ENCODE assay signal across 8 mouse cellular contexts in genomic region chr6:115791842-115792686, GRCm38 (mm10). TPM values are rescaled to one million over a fixed set of nuclear protein-coding genes. Genes with fewer than 3 reads are reported as not detected.
DNase-seq lines count a peak whose midpoint lies in the region; ATAC-seq and TF ChIP-seq lines count a peak whose summit lies in the region.

No protein-coding gene starts in this region.

- no peak overlapping the region for H3K4me2 ChIP-seq in embryonic facial prominence, embryonic 12.5 days (replicated peaks)
- no peak overlapping the region for H3K4me2 ChIP-seq in heart, embryonic 14.5 days (ENCODE audit: low read length)
- H3K4me2 ChIP-seq in liver, postnatal 0 days (ENCODE audit: low read depth, low read length) = no peak overlapping the region

- no peaks in the 10 kb centered on the region for H3K27me3 ChIP-seq in embryonic facial prominence, embryonic 12.5 days
- H3K27me3 ChIP-seq in embryonic facial prominence, embryonic 10.5 days (replicated peaks; ENCODE audit: low read depth, poor library complexity, severe bottlenecking) = no peaks in the 10 kb centered on the region
- no peaks in the 10 kb centered on the region for H3K27me3 ChIP-seq in heart, embryonic 14.5 days (ENCODE audit: control insufficient read depth, insufficient read depth, low read length)
- no peaks in the 10 kb centered on the region for H3K27me3 ChIP-seq in liver, postnatal 0 days (ENCODE audit: insufficient read depth, low read length)

- H3K4me1 ChIP-seq in embryonic facial prominence, embryonic 12.5 days = no peaks in the 10 kb centered on the region
- no peaks in the 10 kb centered on the region for H3K4me1 ChIP-seq in embryonic facial prominence, embryonic 10.5 days
- H3K4me1 ChIP-seq in heart, embryonic 14.5 days (ENCODE audit: control insufficient read depth in 2 of 2, insufficient read depth in 2 of 2, low read length in 2 of 2) = peaks cover 4 to 12% of the 10 kb centered on the region in 2 experiments; a peak in 3 of 4 replicates
- no peaks in the 10 kb centered on the region for H3K4me1 ChIP-seq in liver, postnatal 0 days (ENCODE audit: insufficient read depth)

- no peak overlapping the region for H3K27ac ChIP-seq in embryonic facial prominence, embryonic 12.5 days
- H3K27ac ChIP-seq in embryonic facial prominence, embryonic 10.5 days (replicated peaks) = no peak overlapping the region
- H3K27ac ChIP-seq in heart, embryonic 14.5 days (replicated peaks in 1 of 2; ENCODE audit: control insufficient read depth in 1 of 2, insufficient read depth in 1 of 2, low read depth in 2 of 2, low read length in 2 of 2) = 0 out of 4 replicates have a peak overlapping the region, but pooled peaks have one; percentile 5 to 14
- H3K27ac ChIP-seq in liver, postnatal 0 days (ENCODE audit: low read depth) = no peak overlapping the region

- ATAC-seq in embryonic facial prominence, embryonic 12.5 days (ENCODE audit: insufficient number of reproducible peaks, insufficient read depth, low FRiP score, low TSS enrichment) = peak; percentile 57; the same call in 1 of the 2 replicates
- ATAC-seq in heart, embryonic 14.5 days (ENCODE audit: insufficient number of reproducible peaks, insufficient read depth, low FRiP score, low read depth) = no peak
- ATAC-seq in liver, postnatal 0 days = 0 out of 2 replicates have a peak, but pooled peaks have one; percentile 12

- no peak for DNase-seq in embryonic facial prominence, embryonic 10.5 days (ENCODE audit: low spot score)
- DNase-seq in spleen, postnatal 36 days (ENCODE audit: low spot score in 2 of 2) = peak; percentile 29 to 31
- no peak for DNase-seq in spleen, postnatal 14 days (ENCODE audit: low spot score in 2 of 2)
- DNase-seq in liver, postnatal 0 days = no peak
- no peak for DNase-seq in c-Kit-positive CD71-positive TER-119-positive erythroid progenitor cells, embryonic 14.5 days (ENCODE audit: low spot score)
- DNase-seq in frontal cortex, postnatal 36 days (ENCODE audit: low spot score in 2 of 2) = no peak

- H3K9ac ChIP-seq in embryonic facial prominence, embryonic 12.5 days = no peak overlapping the region
- H3K9ac ChIP-seq in heart, embryonic 14.5 days (ENCODE audit: low read length) = no peak overlapping the region
- no peak overlapping the region for H3K9ac ChIP-seq in liver, postnatal 0 days (replicated peaks)

- no peak for TF ChIP-seq EP300 in liver, postnatal 0 days (IDR thresholded peaks at IDR 0.05; ENCODE audit: low read depth)

- H3K36me3 ChIP-seq in embryonic facial prominence, embryonic 12.5 days = peaks cover 98% of the 10 kb centered on the region
- H3K36me3 ChIP-seq in embryonic facial prominence, embryonic 10.5 days (replicated peaks) = peaks cover 100% of the 10 kb centered on the region
- H3K36me3 ChIP-seq in heart, embryonic 14.5 days (ENCODE audit: control insufficient read depth, insufficient read depth, low read length) = peaks cover 100% of the 10 kb centered on the region
- peaks cover 9% of the 10 kb centered on the region for H3K36me3 ChIP-seq in liver, postnatal 0 days (replicated peaks; ENCODE audit: insufficient read depth, low read length)

- no peak overlapping the region for H3K4me3 ChIP-seq in embryonic facial prominence, embryonic 12.5 days
- no peak overlapping the region for H3K4me3 ChIP-seq in embryonic facial prominence, embryonic 10.5 days
- no peak overlapping the region for H3K4me3 ChIP-seq in heart, embryonic 14.5 days (ENCODE audit: control insufficient read depth in 1 of 2, insufficient read depth in 1 of 2, low read depth in 1 of 2, low read length in 2 of 2)
- H3K4me3 ChIP-seq in liver, postnatal 0 days (ENCODE audit: low read depth, low read length) = no peak overlapping the region

- WGBS in embryonic facial prominence, embryonic 12.5 days = 89% methylated on average over 34 of the region's 34 CpGs
- 92% methylated on average over 34 of the region's 34 CpGs for WGBS in embryonic facial prominence, embryonic 10.5 days
- WGBS in heart, embryonic 14.5 days = 69% methylated on average over 34 of the region's 34 CpGs
- WGBS in liver, postnatal 0 days (ENCODE audit: insufficient replicate concordance) = 82% methylated on average over 34 of the region's 34 CpGs

- H3K9me3 ChIP-seq in embryonic facial prominence, embryonic 12.5 days = no peaks in the 10 kb centered on the region
- H3K9me3 ChIP-seq in embryonic facial prominence, embryonic 10.5 days = no peaks in the 10 kb centered on the region
- no peaks in the 10 kb centered on the region for H3K9me3 ChIP-seq in heart, embryonic 14.5 days (ENCODE audit: control insufficient read depth, low read length)
- no peaks in the 10 kb centered on the region for H3K9me3 ChIP-seq in liver, postnatal 0 days (ENCODE audit: low read length)

- TF ChIP-seq CTCF in liver, postnatal 0 days (IDR thresholded peaks at IDR 0.05; ENCODE audit: low read depth) = no peak

RNA-seq across cellular contexts. Expression of gene Rpl32, which starts 16.5 kb away (rescaled TPM):
- polyA plus RNA-seq in embryonic facial prominence, embryonic 12.5 days (2016; fragmentation: Nextera tagmentation; extraction: Ambion mirVana) = 1,977 and 2,016 TPM in 2 replicates
- polyA plus RNA-seq in embryonic facial prominence, embryonic 10.5 days (2016; fragmentation: Nextera tagmentation; extraction: Ambion mirVana) = 1,826 and 1,867 TPM in 2 replicates
- 1,410 and 1,566 TPM in 2 replicates for polyA plus RNA-seq in heart, embryonic 14.5 days (2014; fragmentation: Nextera tagmentation; extraction: Ambion mirVana)
- polyA plus RNA-seq in liver, postnatal 0 days (2015; fragmentation: Nextera tagmentation; extraction: Ambion mirVana) = 1,354 and 1,414 TPM in 2 replicates

RNA-seq across cellular contexts. Expression of gene Cand2, which starts 17.7 kb away (rescaled TPM):
- polyA plus RNA-seq in embryonic facial prominence, embryonic 12.5 days (2016; fragmentation: Nextera tagmentation; extraction: Ambion mirVana) = 61.3 and 62.5 TPM in 2 replicates
- polyA plus RNA-seq in embryonic facial prominence, embryonic 10.5 days (2016; fragmentation: Nextera tagmentation; extraction: Ambion mirVana) = 68.9 and 71.8 TPM in 2 replicates
- 46.9 and 48.3 TPM in 2 replicates for polyA plus RNA-seq in heart, embryonic 14.5 days (2014; fragmentation: Nextera tagmentation; extraction: Ambion mirVana)
- 0.59 and 0.61 TPM in 2 replicates for polyA plus RNA-seq in liver, postnatal 0 days (2015; fragmentation: Nextera tagmentation; extraction: Ambion mirVana)

RNA-seq across cellular contexts. Expression of gene Tmem40, which starts 29.9 kb away (rescaled TPM):
- 2.7 and 2.8 TPM in 2 replicates for polyA plus RNA-seq in embryonic facial prominence, embryonic 12.5 days (2016; fragmentation: Nextera tagmentation; extraction: Ambion mirVana)
- 1.1 and 1.6 TPM in 2 replicates for polyA plus RNA-seq in embryonic facial prominence, embryonic 10.5 days (2016; fragmentation: Nextera tagmentation; extraction: Ambion mirVana)
- polyA plus RNA-seq in heart, embryonic 14.5 days (2014; fragmentation: Nextera tagmentation; extraction: Ambion mirVana) = 0.55 and 1.3 TPM in 2 replicates
- polyA plus RNA-seq in liver, postnatal 0 days (2015; fragmentation: Nextera tagmentation; extraction: Ambion mirVana) = 18.9 and 21.2 TPM in 2 replicates

RNA-seq across cellular contexts. Expression of gene Efcab12, which starts 46.1 kb away (rescaled TPM):
- 0.89 and 1.00 TPM in 2 replicates for polyA plus RNA-seq in embryonic facial prominence, embryonic 12.5 days (2016; fragmentation: Nextera tagmentation; extraction: Ambion mirVana)
- 1.1 and 1.2 TPM in 2 replicates for polyA plus RNA-seq in embryonic facial prominence, embryonic 10.5 days (2016; fragmentation: Nextera tagmentation; extraction: Ambion mirVana)
- polyA plus RNA-seq in heart, embryonic 14.5 days (2014; fragmentation: Nextera tagmentation; extraction: Ambion mirVana) = 0.42 and 0.47 TPM in 2 replicates
- polyA plus RNA-seq in liver, postnatal 0 days (2015; fragmentation: Nextera tagmentation; extraction: Ambion mirVana) = 0.11 TPM in 1 of 2 replicates, not detected in the other

Comparison
In these comparisons a context has a peak if more than half of its experiments do, and no peak if none do; other contexts are left out.
1. DNase-seq: peak in spleen, postnatal 36 days (2 of 2); none in embryonic facial prominence, embryonic 10.5 days (single experiment), spleen, postnatal 14 days (0 of 2), liver, postnatal 0 days (single experiment), c-Kit-positive CD71-positive TER-119-positive erythroid progenitor cells, embryonic 14.5 days (single experiment) and frontal cortex, postnatal 36 days (0 of 2).
2. H3K27ac ChIP-seq: peak in heart, embryonic 14.5 days (2 of 2); none in embryonic facial prominence, embryonic 12.5 days (single experiment), embryonic facial prominence, embryonic 10.5 days (single experiment) and liver, postnatal 0 days (single experiment).
3. RNA of gene Cand2, which starts 17.7 kb away (polyA plus RNA-seq): 68.9 to 71.8 TPM in embryonic facial prominence, embryonic 10.5 days, 61.3 to 62.5 TPM in embryonic facial prominence, embryonic 12.5 days and 46.9 to 48.3 TPM in heart, embryonic 14.5 days; 0.59 to 0.61 TPM in liver, postnatal 0 days; every median in the first group is over 10 times any median in the second.